Mouse (Mus musculus) G1E (cell line): ENCODE results near the gene Pdcd1lg2.

Source experiments
- CTCF ChIP-seq: IDR thresholded peaks from 2 replicates; pipeline ENCODE4 v1.5.1; 2012; ENCODE audit warnings: low read depth, low read length, inconsistent platforms, mixed read lengths
- GATA2 ChIP-seq: IDR thresholded peaks from 2 replicates; pipeline ENCODE4 v1.6.1; 2012; ENCODE audit warnings: low read depth, low read length, inconsistent platforms, borderline replicate concordance

- no peak for TF ChIP-seq CTCF
- TF ChIP-seq GATA2, result no peak
Observed at GRCm38 (mm10) chr19:29498842-29499456, 88.2 kb downstream of the Pdcd1lg2 start.
